Mouse (Mus musculus): ENCODE data around the gene Cxcl15. TPM values are rescaled to one million over a fixed set of nuclear protein-coding genes. Genes with fewer than 3 reads are reported as not detected.
"Not testable (repeated sequence)": the region's sequence is repeated elsewhere in the genome, so short reads cannot be mapped to it uniquely, and the experiment has no call there.

Cxcl15 gene
- polyA plus RNA-seq, 1 experiment from 2014 or later = not detected

GRCm38 (mm10) chr5:90807176-90807950 lies 13.0 kb downstream of the Cxcl15 start:
- DNase-seq (ENCODE audit: low spot score) = no peak
- no peaks in the 10 kb centered on the region for H3K9me3 ChIP-seq
- no peaks in the 10 kb centered on the region for H3K27me3 ChIP-seq (ENCODE audit: insufficient read depth, poor library complexity, severe bottlenecking)
- H3K4me1 ChIP-seq (replicated peaks) = no peaks in the 10 kb centered on the region
- H3K4me3 ChIP-seq = no peak overlapping the region
- H3K36me3 ChIP-seq = no peaks in the 10 kb centered on the region
- no peak overlapping the region for H3K27ac ChIP-seq
- WGBS = 84% methylated on average over 3 of the region's 3 CpGs

- Histone ChIP-seq H3K4me1 (replicated peaks) (no peaks in the 10 kb centered on the region), H3K36me3 (no peaks in the 10 kb centered on the region), H3K27me3 (ENCODE audit: insufficient read depth, poor library complexity, severe bottlenecking) (no peaks in the 10 kb centered on the region), H3K9me3 (no peaks in the 10 kb centered on the region), H3K4me3 (no peak overlapping the region), H3K27ac (no peak overlapping the region)
- no peak for DNase-seq (ENCODE audit: low spot score)
These were observed 25.4 kb downstream of the Cxcl15 start for GRCm38 (mm10) chr5:90819756-90820155.

GRCm38 (mm10) chr5:90832145-90832767 lies 37.9 kb downstream of the Cxcl15 start:
- no peaks in the 10 kb centered on the region for H3K36me3 ChIP-seq
- H3K27ac ChIP-seq = no peak overlapping the region
- DNase-seq (ENCODE audit: low spot score) = no peak
- 86% methylated on average over 11 of the region's 11 CpGs for WGBS
- H3K4me1 ChIP-seq (replicated peaks) = no peaks in the 10 kb centered on the region
- H3K27me3 ChIP-seq (ENCODE audit: insufficient read depth, poor library complexity, severe bottlenecking) = no peaks in the 10 kb centered on the region
- H3K9me3 ChIP-seq = no peaks in the 10 kb centered on the region
- no peak overlapping the region for H3K4me3 ChIP-seq

- Histone ChIP-seq H3K4me3 (no peak overlapping the region), H3K27ac (no peak overlapping the region), H3K4me1 (replicated peaks) (no peaks in the 10 kb centered on the region), H3K27me3 (ENCODE audit: insufficient read depth, poor library complexity, severe bottlenecking) (no peaks in the 10 kb centered on the region), H3K36me3 (no peaks in the 10 kb centered on the region), H3K9me3 (no peaks in the 10 kb centered on the region)
- WGBS = 90% methylated on average over 8 of the region's 8 CpGs
- DNase-seq (ENCODE audit: low spot score) = no peak
These were observed 38.5 kb downstream of the Cxcl15 start for GRCm38 (mm10) chr5:90832768-90833388.

- no peaks in the 10 kb centered on the region for H3K4me1 ChIP-seq (replicated peaks)
- H3K27ac ChIP-seq = no peak overlapping the region
- 89% methylated on average over 4 of the region's 4 CpGs for WGBS
- no peak for DNase-seq (ENCODE audit: low spot score)
- H3K27me3 ChIP-seq (ENCODE audit: insufficient read depth, poor library complexity, severe bottlenecking) = no peaks in the 10 kb centered on the region
- no peaks in the 10 kb centered on the region for H3K9me3 ChIP-seq
- no peaks in the 10 kb centered on the region for H3K36me3 ChIP-seq
- no peak overlapping the region for H3K4me3 ChIP-seq
These were observed 40.1 kb downstream of the Cxcl15 start for GRCm38 (mm10) chr5:90834436-90834835.

GRCm38 (mm10) chr5:90838582-90838981 lies 44.2 kb downstream of the Cxcl15 start:
- H3K9me3 ChIP-seq = no peaks in the 10 kb centered on the region
- H3K36me3 ChIP-seq = no peaks in the 10 kb centered on the region
- H3K27me3 ChIP-seq (ENCODE audit: insufficient read depth, poor library complexity, severe bottlenecking) = no peaks in the 10 kb centered on the region
- DNase-seq (ENCODE audit: low spot score) = no peak
- H3K4me1 ChIP-seq (replicated peaks) = no peaks in the 10 kb centered on the region
- 88% methylated on average over 5 of the region's 5 CpGs for WGBS
- no peak overlapping the region for H3K4me3 ChIP-seq
- H3K27ac ChIP-seq = no peak overlapping the region

- H3K4me3 ChIP-seq = no peak overlapping the region
- no peak for DNase-seq (ENCODE audit: low spot score)
- no peaks in the 10 kb centered on the region for H3K27me3 ChIP-seq (ENCODE audit: insufficient read depth, poor library complexity, severe bottlenecking)
- no peaks in the 10 kb centered on the region for H3K4me1 ChIP-seq (replicated peaks)
- H3K36me3 ChIP-seq = no peaks in the 10 kb centered on the region
- no peak overlapping the region for H3K27ac ChIP-seq
- H3K9me3 ChIP-seq = no peaks in the 10 kb centered on the region
- 84% methylated on average over 7 of the region's 7 CpGs for WGBS
These were observed 46.9 kb downstream of the Cxcl15 start for GRCm38 (mm10) chr5:90840902-90841869.

GRCm38 (mm10) chr5:90843891-90844290 lies 49.6 kb downstream of the Cxcl15 start:
- 88% methylated on average over 3 of the region's 3 CpGs for WGBS
- Histone ChIP-seq H3K36me3 (no peaks in the 10 kb centered on the region), H3K4me1 (replicated peaks) (no peaks in the 10 kb centered on the region), H3K27me3 (ENCODE audit: insufficient read depth, poor library complexity, severe bottlenecking) (no peaks in the 10 kb centered on the region), H3K9me3 (no peaks in the 10 kb centered on the region), H3K27ac (no peak overlapping the region), H3K4me3 (no peak overlapping the region)
- DNase-seq (ENCODE audit: low spot score) = no peak

GRCm38 (mm10) chr5:90850096-90850495 lies 55.8 kb downstream of the Cxcl15 start:
- H3K27ac ChIP-seq; H3K27me3 ChIP-seq (ENCODE audit: insufficient read depth, poor library complexity, severe bottlenecking); H3K4me3 ChIP-seq; DNase-seq (ENCODE audit: low spot score); H3K36me3 ChIP-seq; H3K9me3 ChIP-seq; H3K4me1 ChIP-seq (replicated peaks): not testable (repeated sequence)
- WGBS = 93% methylated on average over 7 of the region's 7 CpGs

- not testable (repeated sequence) for H3K36me3 ChIP-seq; DNase-seq (ENCODE audit: low spot score); H3K27me3 ChIP-seq (ENCODE audit: insufficient read depth, poor library complexity, severe bottlenecking); H3K4me3 ChIP-seq; H3K9me3 ChIP-seq; H3K4me1 ChIP-seq (replicated peaks); H3K27ac ChIP-seq
- 95% methylated on average over 11 of the region's 11 CpGs for WGBS
These were observed 57.1 kb downstream of the Cxcl15 start for GRCm38 (mm10) chr5:90851391-90851790.
